Mouse (Mus musculus) hindbrain, embryonic 12.5 days (tissue): ENCODE data around the gene Tmem201. TPM values are rescaled to one million over a fixed set of nuclear protein-coding genes. Genes with fewer than 3 reads are reported as not detected.

Experiments used
- ATAC-seq: fragments of 200-750 bp; cut with Nextera tagmentation; 2 replicates; pipeline ENCODE4 v1.8.0; 2017; ENCODE audit warnings: moderate TSS enrichment; ENCODE audit not compliant: low FRiP score
- H3K27ac ChIP-seq: fragments of 300-500 bp; sonication (generic); 2 replicates; pipeline ENCODE4 v1.5.1; 2016; ENCODE audit warnings: mild to moderate bottlenecking
- H3K27me3 ChIP-seq: fragments of 300-500 bp; sonication (generic); 2 replicates; pipeline ENCODE4 v1.6.1; 2016; ENCODE audit warnings: mild to moderate bottlenecking
- H3K36me3 ChIP-seq: fragments of 300-500 bp; sonication (generic); 2 replicates; pipeline ENCODE4 v1.6.1; 2016; ENCODE audit warnings: mild to moderate bottlenecking
- H3K4me1 ChIP-seq: fragments of 300-500 bp; sonication (generic); 2 replicates; pipeline ENCODE4 v1.6.1; 2016
- H3K4me2 ChIP-seq: fragments of 300-500 bp; sonication (generic); replicated peaks from 2 replicates; pipeline ENCODE4 v1.6.1; 2016; ENCODE audit warnings: mild to moderate bottlenecking
- H3K4me3 ChIP-seq: fragments of 300-500 bp; sonication (generic); 2 replicates; pipeline ENCODE4 v1.5.1; 2016; ENCODE audit warnings: mild to moderate bottlenecking
- H3K9ac ChIP-seq: fragments of 300-500 bp; sonication (generic); 2 replicates; pipeline ENCODE4 v1.6.1; 2016; ENCODE audit warnings: mild to moderate bottlenecking, moderate library complexity
- H3K9me3 ChIP-seq: fragments of 300-500 bp; sonication (generic); replicated peaks from 2 replicates; pipeline ENCODE4 v1.6.1; 2016; ENCODE audit warnings: mild to moderate bottlenecking
- WGBS: fragments of 180-500 bp; shearing (Covaris S2); methylation state at CpG from one replicate; pipeline ENCODE4 v1.1.7; 2016; 5-methylcytosine and 5-hydroxymethylcytosine counted together
- polyA plus RNA-seq: library from polyadenylated mRNA; unstranded; fragments of >200 nt; fragmentation: Nextera tagmentation; extraction: Ambion mirVana; gene quantifications from 2 replicates; pipeline ENCODE4 v1.2.1, GENCODE M21; 2016

The Tmem201 gene
- polyA plus RNA-seq: 39.6 and 39.7 TPM in 2 replicates

- peak within 1 kb of the TSS; percentile 98 for H3K4me2 ChIP-seq
- H3K9ac ChIP-seq: peak within 1 kb of the TSS; percentile 93
- peak; percentile 90 for ATAC-seq
- peaks cover 15% of the 10 kb centered on the region for H3K36me3 ChIP-seq
- H3K27ac ChIP-seq: peak within 1 kb of the TSS; percentile 90
- peak within 1 kb of the TSS; percentile 93 for H3K4me3 ChIP-seq
- under 1% methylated on average over 79 of the region's 97 CpGs for WGBS
- no peaks in the 10 kb centered on the region for H3K27me3 ChIP-seq
- peaks cover 52% of the 10 kb centered on the region for H3K4me1 ChIP-seq
- H3K9me3 ChIP-seq: no peaks in the 10 kb centered on the region
Measured at GRCm38 (mm10) chr4:149737383-149738324, at the start of gene Tmem201. Tmem201 (minus strand) TSS chr4:149738044.

- Histone ChIP-seq H3K4me1 (no peaks in the 10 kb centered on the region), H3K27me3 (no peaks in the 10 kb centered on the region), H3K4me2 (no peak overlapping the region), H3K4me3 (no peak overlapping the region), H3K36me3 (no peaks in the 10 kb centered on the region), H3K27ac (no peak overlapping the region), H3K9ac (no peak overlapping the region), H3K9me3 (no peaks in the 10 kb centered on the region)
- no peak for ATAC-seq
- WGBS: 90% methylated on average over 5 of the region's 5 CpGs
Measured at GRCm38 (mm10) chr4:149784901-149785300, 47.1 kb upstream of the Tmem201 start.

GRCm38 (mm10) chr4:149784371-149784770 lies 46.5 kb upstream of the Tmem201 start:
- H3K4me3 ChIP-seq: no peak overlapping the region
- no peaks in the 10 kb centered on the region for H3K9me3 ChIP-seq
- no peaks in the 10 kb centered on the region for H3K27me3 ChIP-seq
- no peak overlapping the region for H3K4me2 ChIP-seq
- no peaks in the 10 kb centered on the region for H3K4me1 ChIP-seq
- ATAC-seq: no peak
- no peaks in the 10 kb centered on the region for H3K36me3 ChIP-seq
- H3K9ac ChIP-seq: no peak overlapping the region
- H3K27ac ChIP-seq: no peak overlapping the region
- WGBS: 92% methylated on average over 9 of the region's 9 CpGs

- Histone ChIP-seq H3K27me3 (no peaks in the 10 kb centered on the region), H3K9me3 (no peaks in the 10 kb centered on the region), H3K4me2 (no peak overlapping the region), H3K9ac (no peak overlapping the region), H3K36me3 (no peaks in the 10 kb centered on the region), H3K4me3 (no peak overlapping the region), H3K4me1 (no peaks in the 10 kb centered on the region), H3K27ac (no peak overlapping the region)
- WGBS: 72% methylated on average over 8 of the region's 8 CpGs
- ATAC-seq: no peak
Measured at GRCm38 (mm10) chr4:149782975-149783374, 45.1 kb upstream of the Tmem201 start.

- 80% methylated on average over 13 of the region's 13 CpGs for WGBS
Measured at GRCm38 (mm10) chr4:149780565-149781356, 42.9 kb upstream of the Tmem201 start.

GRCm38 (mm10) chr4:149779966-149780365 lies 42.1 kb upstream of the Tmem201 start:
- Histone ChIP-seq H3K27me3 (peaks cover 9% of the 10 kb centered on the region; the same call in 1 of the 2 replicates), H3K36me3 (no peaks in the 10 kb centered on the region), H3K4me1 (0 out of 2 replicates have a peak, but pooled peaks cover 6% of the 10 kb centered on the region), H3K4me3 (no peak overlapping the region), H3K27ac (no peak overlapping the region), H3K4me2 (no peak overlapping the region), H3K9me3 (no peaks in the 10 kb centered on the region), H3K9ac (no peak overlapping the region)
- 84% methylated on average over 9 of the region's 9 CpGs for whole genome bisulfite sequencing
- ATAC-seq: no peak

More at GRCm38 (mm10) chr4:149780565-149781356, 42.9 kb upstream of the Tmem201 start:
- H3K4me2 ChIP-seq: no peak overlapping the region
- H3K9ac ChIP-seq: no peak overlapping the region
- H3K27ac ChIP-seq: no peak overlapping the region
- ATAC-seq: no peak
- no peak overlapping the region for H3K4me3 ChIP-seq
- 0 out of 2 replicates have a peak, but pooled peaks cover 4% of the 10 kb centered on the region for H3K4me1 ChIP-seq
- no peaks in the 10 kb centered on the region for H3K36me3 ChIP-seq
- H3K9me3 ChIP-seq: no peaks in the 10 kb centered on the region
- H3K27me3 ChIP-seq: 0 out of 2 replicates have a peak, but pooled peaks cover 3% of the 10 kb centered on the region

GRCm38 (mm10) chr4:149777126-149777525 lies 39.3 kb upstream of the Tmem201 start:
- Histone ChIP-seq H3K9ac (no peak overlapping the region), H3K4me2 (no peak overlapping the region), H3K4me3 (no peak overlapping the region), H3K9me3 (no peaks in the 10 kb centered on the region), H3K27ac (no peak overlapping the region), H3K36me3 (no peaks in the 10 kb centered on the region), H3K4me1 (peaks cover 22% of the 10 kb centered on the region), H3K27me3 (peaks cover 9% of the 10 kb centered on the region; the same call in 1 of the 2 replicates)
- WGBS: 82% methylated on average over 9 of the region's 9 CpGs
- no peak for ATAC-seq

GRCm38 (mm10) chr4:149775760-149776362 lies 38.0 kb upstream of the Tmem201 start:
- H3K4me1 ChIP-seq: peaks cover 22% of the 10 kb centered on the region
- ATAC-seq: no peak
- no peak overlapping the region for H3K27ac ChIP-seq
- H3K36me3 ChIP-seq: no peaks in the 10 kb centered on the region
- H3K9me3 ChIP-seq: no peaks in the 10 kb centered on the region
- 39% methylated on average over 8 of the region's 8 CpGs for WGBS
- H3K4me3 ChIP-seq: no peak overlapping the region
- no peak overlapping the region for H3K4me2 ChIP-seq
- H3K9ac ChIP-seq: no peak overlapping the region
- H3K27me3 ChIP-seq: peaks cover 9% of the 10 kb centered on the region; the same call in 1 of the 2 replicates

GRCm38 (mm10) chr4:149775330-149775729 lies 37.5 kb upstream of the Tmem201 start:
- H3K4me2 ChIP-seq: no peak overlapping the region
- H3K9ac ChIP-seq: no peak overlapping the region
- H3K4me3 ChIP-seq: no peak overlapping the region
- H3K4me1 ChIP-seq: peaks cover 22% of the 10 kb centered on the region
- no peaks in the 10 kb centered on the region for H3K9me3 ChIP-seq
- no peaks in the 10 kb centered on the region for H3K36me3 ChIP-seq
- ATAC-seq: no peak
- peaks cover 9% of the 10 kb centered on the region; the same call in 1 of the 2 replicates for H3K27me3 ChIP-seq
- H3K27ac ChIP-seq: no peak overlapping the region
- 79% methylated on average over 7 of the region's 7 CpGs for WGBS

GRCm38 (mm10) chr4:149774094-149774470 lies 36.2 kb upstream of the Tmem201 start, which contains the start of gene Slc25a33:
Slc25a33 (minus strand) TSS chr4:149774277.
- H3K27me3 ChIP-seq: peaks cover 9% of the 10 kb centered on the region; the same call in 1 of the 2 replicates

GRCm38 (mm10) chr4:149773408-149774093 lies 35.7 kb upstream of the Tmem201 start:
- 1% methylated on average over 62 of the region's 65 CpGs for WGBS
- H3K27me3 ChIP-seq: peaks cover 9% of the 10 kb centered on the region; the same call in 1 of the 2 replicates
- H3K9ac ChIP-seq: peak overlapping the region; percentile 88
- peaks cover 22% of the 10 kb centered on the region for H3K4me1 ChIP-seq
- H3K27ac ChIP-seq: peak overlapping the region; percentile 87
- H3K36me3 ChIP-seq: no peaks in the 10 kb centered on the region
- peak overlapping the region; percentile 97 for H3K4me2 ChIP-seq
- peak; percentile 76 for ATAC-seq
- H3K4me3 ChIP-seq: peak overlapping the region; percentile 77
- H3K9me3 ChIP-seq: no peaks in the 10 kb centered on the region

More at GRCm38 (mm10) chr4:149774094-149774470, 36.2 kb upstream of the Tmem201 start, which contains the start of gene Slc25a33:
- WGBS: under 1% methylated on average over 50 of the region's 51 CpGs
- Histone ChIP-seq H3K4me2 (peak within 1 kb of the TSS; percentile 97), H3K4me3 (peak within 1 kb of the TSS; percentile 77), H3K9me3 (no peaks in the 10 kb centered on the region), H3K27ac (peak within 1 kb of the TSS; percentile 87), H3K9ac (peak within 1 kb of the TSS; percentile 88), H3K4me1 (peaks cover 22% of the 10 kb centered on the region), H3K36me3 (no peaks in the 10 kb centered on the region)
- ATAC-seq: peak; percentile 98
